Mouse (Mus musculus) intestine, postnatal 0 days (tissue): ENCODE measurements at regions not wholly inside any gene's neighbourhood (a gene's known extent, or its start where the extent isn't known, plus 50 kb on each side); places are given as distances from the start of the nearest gene placed in this dataset.

ENCODE experiments used
- ATAC-seq: fragments of 200-750 bp; cut with Nextera tagmentation; 2 replicates; pipeline ENCODE4 v1.8.0; 2017; ENCODE audit warnings: mild to moderate bottlenecking, moderate TSS enrichment, moderate library complexity
- H3K27ac ChIP-seq: fragments of 300-500 bp; sonication (generic); 2 replicates; pipeline ENCODE4 v1.5.1; 2014; ENCODE audit warnings: mild to moderate bottlenecking, low read depth, low read length, moderate library complexity
- H3K27me3 ChIP-seq: fragments of 300-500 bp; sonication (generic); replicated peaks from 2 replicates; pipeline ENCODE4 v1.6.1; 2014; ENCODE audit warnings: low read length, mixed read lengths; ENCODE audit not compliant: control insufficient read depth, insufficient read depth
- H3K36me3 ChIP-seq: fragments of 300-500 bp; sonication (generic); 2 replicates; pipeline ENCODE4 v1.6.1; 2014; ENCODE audit warnings: mild to moderate bottlenecking, moderate library complexity; ENCODE audit not compliant: control insufficient read depth, insufficient read depth
- H3K4me1 ChIP-seq: fragments of 300-500 bp; sonication (generic); replicated peaks from 2 replicates; pipeline ENCODE4 v1.6.1; 2014; ENCODE audit warnings: antibody characterized with exemption, low read length, mixed read lengths; ENCODE audit not compliant: control insufficient read depth, insufficient read depth
- H3K4me2 ChIP-seq: fragments of 300-500 bp; sonication (generic); replicated peaks from 2 replicates; pipeline ENCODE4 v1.6.1; 2014; ENCODE audit warnings: low read depth, mild to moderate bottlenecking, moderate library complexity
- H3K4me3 ChIP-seq: fragments of 300-500 bp; sonication (generic); 2 replicates; pipeline ENCODE4 v1.5.1; 2014; ENCODE audit warnings: low read depth, low read length
- H3K9ac ChIP-seq: fragments of 300-500 bp; sonication (generic); 2 replicates; pipeline ENCODE4 v1.6.1; 2014; ENCODE audit warnings: mild to moderate bottlenecking, low read depth, low read length
- H3K9me3 ChIP-seq: fragments of 300-500 bp; sonication (generic); 2 replicates; pipeline ENCODE4 v1.6.1; 2016; ENCODE audit warnings: mixed run types; ENCODE audit not compliant: control insufficient read depth
- CTCF ChIP-seq: sonication (generic); IDR thresholded peaks from 2 replicates; pipeline ENCODE4 v1.5.1; 2016; ENCODE audit warnings: low read depth, mild to moderate bottlenecking, control low read depth, antibody characterized with exemption, moderate library complexity
- WGBS: fragments of 180-500 bp; shearing (Covaris S2); extraction: QIAGEN DNeasy Blood & Tissue Kit; methylation state at CpG from one replicate; pipeline ENCODE4 v1.1.7; 2014; 5-methylcytosine and 5-hydroxymethylcytosine counted together

- no peak for TF ChIP-seq CTCF
- Histone ChIP-seq H3K4me1 (no peaks in the 10 kb centered on the region), H3K36me3 (no peaks in the 10 kb centered on the region), H3K9ac (no peak overlapping the region), H3K4me3 (no peak overlapping the region), H3K4me2 (no peak overlapping the region), H3K27ac (no peak overlapping the region), H3K9me3 (no peaks in the 10 kb centered on the region), H3K27me3 (no peaks in the 10 kb centered on the region)
- 30% methylated on average over 10 of the region's 10 CpGs for WGBS
- ATAC-seq: no peak
Observed at GRCm38 (mm10) chr3:99665902-99666768, 219.1 kb upstream of the Spag17 start.

DNA sequence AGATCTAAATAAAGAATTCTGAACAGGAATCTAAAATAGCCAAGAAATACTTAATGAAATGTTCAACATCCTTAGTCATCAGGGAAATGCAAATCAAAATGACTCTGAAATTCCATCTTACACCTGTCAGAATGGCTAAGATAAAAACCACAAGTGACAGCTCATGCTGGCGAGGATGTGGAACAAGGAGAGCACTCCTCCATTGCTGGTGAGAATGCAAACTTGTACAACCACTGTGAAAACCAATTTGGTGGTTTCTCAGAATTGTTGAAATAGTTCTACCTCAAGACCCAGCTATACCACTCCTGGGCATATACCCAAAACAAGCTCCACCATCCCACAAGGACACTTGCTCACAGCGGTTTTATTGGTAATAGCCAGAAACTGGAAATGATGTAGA is 211.1 kb upstream of the Spag17 start:
- no peak for ATAC-seq
- Histone ChIP-seq H3K4me2 (no peak overlapping the region), H3K4me3 (no peak overlapping the region), H3K9me3 (no peaks in the 10 kb centered on the region), H3K27me3 (no peaks in the 10 kb centered on the region), H3K27ac (no peak overlapping the region), H3K9ac (no peak overlapping the region), H3K4me1 (no peaks in the 10 kb centered on the region), H3K36me3 (no peaks in the 10 kb centered on the region)
- 87% methylated on average over 2 of the region's 2 CpGs for WGBS
- TF ChIP-seq CTCF: no peak

DNA sequence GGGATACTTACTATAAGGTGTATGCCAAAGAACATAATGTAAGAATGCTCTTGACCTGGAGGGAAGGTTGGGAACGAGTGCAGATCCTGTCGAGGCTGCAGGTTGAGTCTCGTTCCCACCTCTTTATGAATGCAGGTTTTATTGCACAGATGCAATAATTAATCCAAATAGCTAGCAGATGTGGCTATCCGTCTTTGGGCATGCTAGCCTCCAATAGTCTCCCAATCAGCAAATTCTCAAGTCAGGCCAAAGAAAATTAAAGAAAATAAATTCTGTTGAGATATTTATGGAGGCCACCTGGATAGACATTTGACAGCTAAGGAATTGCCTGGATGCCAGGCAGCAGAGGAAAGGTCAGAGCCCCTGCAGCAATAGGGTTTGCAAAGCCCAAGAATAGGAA is 175.7 kb upstream of the Spag17 start:
- Histone ChIP-seq H3K27ac (no peak overlapping the region), H3K27me3 (no peaks in the 10 kb centered on the region), H3K9ac (no peak overlapping the region), H3K36me3 (no peaks in the 10 kb centered on the region), H3K4me3 (no peak overlapping the region), H3K4me2 (no peak overlapping the region), H3K9me3 (no peaks in the 10 kb centered on the region), H3K4me1 (no peaks in the 10 kb centered on the region)
- no peak for TF ChIP-seq CTCF
- 86% methylated on average over 4 of the region's 4 CpGs for WGBS
- no peak for ATAC-seq

DNA sequence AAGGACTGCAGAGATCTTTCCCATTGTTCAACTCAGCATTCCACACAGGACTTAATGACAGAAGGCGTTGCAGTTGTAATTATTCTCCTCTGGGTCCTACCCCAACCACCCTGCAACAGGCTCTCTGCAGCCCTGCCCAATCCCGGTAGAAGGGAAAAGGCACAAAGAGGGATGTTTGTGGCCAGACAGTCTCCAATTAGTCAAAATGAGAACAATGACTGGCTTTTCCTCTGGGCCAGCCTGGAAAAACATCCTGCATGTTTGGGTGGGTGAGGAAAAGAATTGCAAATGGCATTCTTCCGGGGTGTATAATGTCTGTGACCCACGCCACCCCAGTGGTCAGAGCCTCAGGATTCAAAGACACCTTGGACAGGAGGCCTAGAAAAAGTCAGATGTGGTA is 168.8 kb upstream of the Spag17 start:
- Histone ChIP-seq H3K4me2 (no peak overlapping the region), H3K36me3 (no peaks in the 10 kb centered on the region), H3K27me3 (no peaks in the 10 kb centered on the region), H3K4me1 (no peaks in the 10 kb centered on the region), H3K27ac (no peak overlapping the region), H3K9ac (no peak overlapping the region), H3K4me3 (no peak overlapping the region), H3K9me3 (no peaks in the 10 kb centered on the region)
- no peak for ATAC-seq
- WGBS: 64% methylated on average over 4 of the region's 4 CpGs
- TF ChIP-seq CTCF: no peak

DNA sequence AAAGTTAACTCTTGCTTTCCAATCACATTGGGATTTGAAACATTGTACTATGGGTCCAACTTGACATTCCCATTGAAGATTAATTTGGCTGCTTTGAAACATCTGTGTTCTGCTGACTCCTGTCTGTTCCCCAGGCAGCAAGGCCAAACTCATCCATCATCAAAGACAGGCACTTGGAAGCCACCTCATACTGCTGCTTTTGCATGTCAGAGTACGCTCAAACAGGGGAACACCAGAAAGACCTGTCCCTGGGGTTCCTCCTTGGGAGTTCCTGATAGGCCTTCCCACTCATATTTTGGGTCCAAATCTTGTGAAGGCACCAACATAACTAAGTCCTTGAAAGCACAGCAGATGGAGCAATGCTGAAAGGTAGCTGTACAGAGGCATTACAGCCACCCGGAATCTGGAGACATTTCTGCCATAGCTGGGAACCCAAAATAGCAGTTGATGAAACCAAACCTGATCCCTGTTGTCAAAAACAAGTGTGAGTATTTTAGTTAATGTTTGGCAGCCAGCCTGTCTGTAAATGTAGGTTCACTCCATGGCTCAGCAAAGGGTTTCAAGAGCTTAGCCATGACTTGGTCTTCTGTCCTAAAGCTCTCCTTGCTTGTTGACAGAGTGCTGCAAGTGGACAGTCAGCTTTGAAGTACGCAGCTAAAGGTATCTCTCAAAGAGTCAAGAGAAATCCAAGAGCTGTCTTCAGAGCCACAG is 147.0 kb upstream of the Spag17 start:
- ATAC-seq: no peak
- Histone ChIP-seq H3K27ac (no peak overlapping the region), H3K36me3 (no peaks in the 10 kb centered on the region), H3K9me3 (no peaks in the 10 kb centered on the region), H3K27me3 (no peaks in the 10 kb centered on the region), H3K4me1 (0 out of 2 replicates have a peak, but pooled peaks cover 3% of the 10 kb centered on the region), H3K4me3 (no peak overlapping the region), H3K9ac (no peak overlapping the region), H3K4me2 (no peak overlapping the region)
- TF ChIP-seq CTCF: no peak
- WGBS: 75% methylated on average over 3 of the region's 3 CpGs

DNA sequence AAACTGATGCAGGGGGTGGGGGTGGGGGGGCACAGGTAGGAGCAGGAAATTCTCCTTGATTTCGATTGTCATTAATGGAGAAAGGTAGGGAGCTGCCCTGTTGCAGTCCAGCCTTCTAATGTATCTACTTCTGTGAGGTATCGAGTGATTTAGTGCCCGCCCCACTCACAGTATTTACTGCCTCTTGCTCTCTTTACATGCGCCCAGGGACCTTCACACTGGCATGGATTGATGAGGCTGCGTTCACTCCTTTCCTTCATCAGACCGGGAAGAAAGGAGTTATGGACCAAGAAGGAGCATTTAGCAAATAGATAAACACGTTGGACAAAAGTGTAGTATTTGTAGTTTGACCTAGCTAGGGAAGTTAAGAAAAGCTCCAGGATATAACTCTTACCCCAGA is 145.6 kb upstream of the Spag17 start:
- no peaks in the 10 kb centered on the region for H3K9me3 ChIP-seq
- H3K4me1 ChIP-seq: 0 out of 2 replicates have a peak, but pooled peaks cover 3% of the 10 kb centered on the region
- no peak for TF ChIP-seq CTCF
- H3K27me3 ChIP-seq: no peaks in the 10 kb centered on the region
- WGBS: 64% methylated on average over 7 of the region's 7 CpGs
- no peaks in the 10 kb centered on the region for H3K36me3 ChIP-seq
- no peak overlapping the region for H3K4me2 ChIP-seq
- H3K27ac ChIP-seq: no peak overlapping the region
- no peak overlapping the region for H3K9ac ChIP-seq
- ATAC-seq: no peak
- H3K4me3 ChIP-seq: no peak overlapping the region
